Mouse (Mus musculus) small intestine, adult 2 months (tissue): ENCODE data around the gene Snx29.

Experiments
- CTCF ChIP-seq: fragments of 200-500 bp; IDR thresholded peaks from 2 replicates; pipeline ENCODE4 v1.5.1; 2012; ENCODE audit warnings: low read depth, mild to moderate bottlenecking, control low read depth, inconsistent platforms, low read length, moderate library complexity, mixed read lengths; ENCODE audit not compliant: insufficient replicate concordance, insufficient read length; ENCODE audit errors: extremely low read depth
- POLR2A ChIP-seq: fragments of 200-500 bp; IDR thresholded peaks from 2 replicates; pipeline ENCODE4 v1.6.1; 2012; ENCODE audit warnings: low read depth, mild to moderate bottlenecking, control low read depth, inconsistent platforms, low read length, moderate library complexity

- TF ChIP-seq POLR2A (no peak), CTCF (no peak)
Measured at GRCm38 (mm10) chr16:11359919-11360318, 37.2 kb downstream of the Snx29 start.
